Mouse (Mus musculus) forebrain, postnatal 0 days (tissue): ENCODE measurements at regions not wholly inside any gene's neighbourhood (a gene's known extent, or its start where the extent isn't known, plus 50 kb on each side); places are given as distances from the start of the nearest gene placed in this dataset.

ENCODE experiments used
- ATAC-seq: fragments of 200-750 bp; cut with Nextera tagmentation; 2 replicates; pipeline ENCODE4 v1.8.0; 2017; ENCODE audit warnings: mild to moderate bottlenecking, moderate library complexity
- DNase-seq: peaks from one replicate; pipeline ENCODE4 v3.0.0-alpha.2; 2015
- H3K27ac ChIP-seq: fragments of 300-500 bp; sonication (generic); 2 replicates; pipeline ENCODE4 v1.5.1; 2014; ENCODE audit warnings: low read depth, mild to moderate bottlenecking, antibody characterized with exemption, low read length, moderate library complexity, mixed read lengths
- H3K27me3 ChIP-seq: fragments of 300-500 bp; sonication (generic); 2 replicates; pipeline ENCODE4 v1.6.1; 2014; ENCODE audit warnings: mild to moderate bottlenecking, low read length, mixed read lengths; ENCODE audit not compliant: insufficient read depth
- H3K36me3 ChIP-seq: fragments of 300-500 bp; sonication (generic); 2 replicates; pipeline ENCODE4 v1.6.1; 2014; ENCODE audit warnings: mild to moderate bottlenecking, moderate library complexity; ENCODE audit not compliant: insufficient read depth
- H3K4me1 ChIP-seq: fragments of 300-500 bp; sonication (generic); 2 replicates; pipeline ENCODE4 v1.6.1; 2014; ENCODE audit warnings: antibody characterized with exemption; ENCODE audit not compliant: insufficient read depth
- H3K4me2 ChIP-seq: fragments of 300-500 bp; sonication (generic); 2 replicates; pipeline ENCODE4 v1.6.1; 2014; ENCODE audit warnings: low read depth, mild to moderate bottlenecking, moderate library complexity
- H3K4me3 ChIP-seq: fragments of 300-500 bp; sonication (generic); 2 replicates; pipeline ENCODE4 v1.5.1; 2014; ENCODE audit warnings: low read depth, low read length, mixed read lengths
- H3K9ac ChIP-seq: fragments of 300-500 bp; sonication (generic); 2 replicates; pipeline ENCODE4 v1.6.1; 2014; ENCODE audit warnings: mild to moderate bottlenecking
- H3K9me3 ChIP-seq: fragments of 300-500 bp; sonication (generic); 2 replicates; pipeline ENCODE4 v1.6.1; 2016; ENCODE audit warnings: low read length
- CTCF ChIP-seq: sonication (generic); IDR thresholded peaks from 2 replicates; pipeline ENCODE4 v1.5.1; 2016; ENCODE audit warnings: antibody characterized with exemption, control low read depth, low read depth
- WGBS: fragments of 180-500 bp; shearing (Covaris S2); extraction: QIAGEN DNeasy Blood & Tissue Kit; methylation state at CpG from one replicate; pipeline ENCODE4 v1.1.7; 2014; 5-methylcytosine and 5-hydroxymethylcytosine counted together

DNA sequence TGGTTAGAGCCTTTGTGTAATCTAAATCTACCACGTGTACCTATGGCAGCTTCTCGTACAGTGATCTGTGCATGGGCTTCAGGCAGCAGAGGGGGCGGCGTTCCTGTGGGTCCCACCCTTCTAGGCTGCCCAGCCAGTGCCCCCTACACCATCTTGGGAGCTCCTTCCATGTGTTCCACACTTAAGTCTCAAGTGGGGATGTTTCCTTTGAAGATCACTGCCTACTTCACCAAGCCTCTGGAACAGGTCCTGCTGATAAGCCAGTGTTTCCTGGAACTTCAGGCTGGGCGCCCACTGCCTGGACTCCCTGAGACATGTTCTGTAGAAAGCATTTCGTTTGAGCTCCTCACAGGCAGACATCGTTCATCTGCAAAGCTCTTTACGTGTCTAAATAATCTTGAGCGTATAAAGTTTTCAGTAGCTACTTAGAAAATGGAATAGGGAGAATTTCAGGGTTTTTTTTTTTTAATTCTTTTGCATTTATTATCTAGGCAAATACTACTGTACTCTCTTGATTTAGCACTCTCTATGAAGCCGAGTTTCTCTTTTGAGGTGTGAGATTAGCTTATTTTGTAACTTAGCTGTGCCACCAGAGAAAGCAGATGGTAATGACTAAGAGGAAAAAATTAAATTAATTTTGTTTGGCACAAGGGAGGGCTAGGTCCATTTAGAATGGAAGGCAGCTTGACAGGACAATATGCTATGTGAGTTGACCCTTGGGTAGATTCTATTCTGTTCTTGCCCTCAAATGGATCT lies 82.9 kb downstream of the Klf5 start:
- Histone ChIP-seq H3K36me3 (no peaks in the 10 kb centered on the region), H3K9me3 (no peaks in the 10 kb centered on the region), H3K4me3 (no peak overlapping the region), H3K4me2 (no peak overlapping the region), H3K4me1 (no peaks in the 10 kb centered on the region), H3K27ac (no peak overlapping the region; the same call in 1 of the 2 replicates), H3K9ac (no peak overlapping the region), H3K27me3 (no peaks in the 10 kb centered on the region)
- ATAC-seq (no peak), DNase-seq (no peak)
- TF ChIP-seq CTCF: no peak
- WGBS: 86% methylated on average over 10 of the region's 10 CpGs

DNA sequence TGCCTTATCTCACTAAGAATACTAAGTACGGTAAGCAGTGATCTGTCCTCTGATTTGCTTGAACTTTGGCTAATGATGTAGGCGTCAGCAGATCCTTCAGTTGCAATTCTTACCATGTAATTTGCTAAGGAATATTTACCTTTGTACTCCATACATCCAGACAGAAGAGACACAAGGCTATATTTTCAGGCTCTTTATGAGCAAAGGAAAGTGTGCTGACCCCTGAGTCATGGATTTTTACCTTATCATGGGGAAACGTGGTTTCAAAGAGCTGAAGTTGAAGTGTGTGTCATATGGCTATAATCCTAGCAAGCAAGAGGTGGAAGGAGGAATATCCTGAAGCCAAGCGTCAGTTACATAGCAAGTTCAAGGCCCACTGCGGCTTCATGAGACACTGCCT lies 83.6 kb downstream of the Klf5 start:
- no peaks in the 10 kb centered on the region for H3K27me3 ChIP-seq
- no peak overlapping the region for H3K4me2 ChIP-seq
- H3K9me3 ChIP-seq: no peaks in the 10 kb centered on the region
- no peak overlapping the region for H3K9ac ChIP-seq
- H3K27ac ChIP-seq: no peak overlapping the region
- H3K4me3 ChIP-seq: no peak overlapping the region
- 88% methylated on average over 5 of the region's 5 CpGs for WGBS
- no peaks in the 10 kb centered on the region for H3K4me1 ChIP-seq
- ATAC-seq (no peak), DNase-seq (no peak)
- TF ChIP-seq CTCF: no peak
- H3K36me3 ChIP-seq: no peaks in the 10 kb centered on the region

DNA sequence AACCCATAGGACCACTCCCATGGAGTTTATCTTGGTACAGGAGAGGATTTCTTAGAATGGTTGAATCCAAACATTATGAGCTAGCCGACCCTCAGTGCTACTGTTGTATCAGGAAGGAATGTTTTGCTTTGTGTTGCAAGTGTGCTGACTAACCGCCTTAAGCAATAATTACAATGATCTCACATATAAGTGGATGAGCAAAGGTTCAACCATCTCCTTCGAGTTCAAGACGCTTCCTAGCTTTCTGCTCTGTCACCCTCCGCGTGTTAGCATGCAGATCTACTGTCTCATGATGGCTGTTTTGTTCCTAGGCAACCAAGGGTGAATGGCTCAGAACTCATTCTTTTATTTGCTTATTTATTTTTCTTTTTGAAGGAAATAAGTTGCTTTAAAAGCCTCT lies 84.7 kb downstream of the Klf5 start:
- H3K4me1 ChIP-seq: no peaks in the 10 kb centered on the region

DNA sequence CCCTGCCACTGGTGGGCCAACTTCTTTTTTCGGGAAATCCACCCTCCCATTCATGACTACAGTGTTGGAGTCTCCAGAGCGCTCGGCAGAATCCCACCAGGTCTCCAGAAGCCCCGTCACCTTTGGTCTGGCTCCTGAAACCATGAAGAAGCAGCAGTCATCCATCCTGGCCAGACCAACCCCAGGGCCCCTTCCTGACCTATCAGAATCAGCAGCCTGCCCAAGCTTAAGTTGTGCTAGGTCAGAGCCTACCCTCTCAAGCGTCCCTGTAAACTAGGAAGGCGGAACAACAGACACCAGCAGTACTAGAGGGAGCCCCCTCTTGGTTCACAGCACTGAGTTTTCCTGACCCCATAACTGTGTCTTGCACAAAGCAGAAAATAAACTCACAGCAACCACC lies 89.1 kb downstream of the Klf5 start:
- no peak overlapping the region for H3K9ac ChIP-seq
- WGBS: 96% methylated on average over 6 of the region's 6 CpGs

More for the DNA sequence above, 84.7 kb downstream of the Klf5 start:
- no peak for TF ChIP-seq CTCF
- WGBS: 86% methylated on average over 6 of the region's 6 CpGs
- H3K4me3 ChIP-seq: no peak overlapping the region
- no peaks in the 10 kb centered on the region for H3K9me3 ChIP-seq
- H3K4me2 ChIP-seq: no peak overlapping the region
- H3K27me3 ChIP-seq: no peaks in the 10 kb centered on the region
- ATAC-seq (no peak), DNase-seq (no peak)
- H3K9ac ChIP-seq: no peak overlapping the region
- no peak overlapping the region for H3K27ac ChIP-seq
- H3K36me3 ChIP-seq: no peaks in the 10 kb centered on the region

DNA sequence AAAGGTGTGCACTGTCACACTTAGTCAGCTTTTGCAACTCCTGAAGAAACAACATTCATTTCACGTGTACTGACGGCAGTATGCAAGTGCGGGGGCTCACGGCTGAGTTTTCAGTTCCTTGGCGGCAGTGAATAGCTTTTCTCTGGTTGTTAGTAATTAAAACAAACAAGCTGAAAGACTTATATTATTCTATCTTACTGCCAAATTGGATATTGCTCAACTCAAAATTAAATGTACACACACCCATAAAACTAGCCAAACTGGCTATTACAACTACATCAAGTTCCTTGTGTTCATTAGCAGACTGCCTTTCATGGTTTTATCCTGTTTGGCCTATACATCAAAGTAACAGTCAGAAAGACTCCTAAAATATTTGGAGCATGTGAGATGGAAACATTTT lies 90.8 kb downstream of the Klf5 start:
- H3K4me1 ChIP-seq: no peaks in the 10 kb centered on the region
- no peaks in the 10 kb centered on the region for H3K27me3 ChIP-seq
- WGBS: 59% methylated on average over 5 of the region's 5 CpGs
- H3K9ac ChIP-seq: no peak overlapping the region
- no peak overlapping the region for H3K27ac ChIP-seq
- no peaks in the 10 kb centered on the region for H3K36me3 ChIP-seq
- no peak for ATAC-seq
- no peak for TF ChIP-seq CTCF
- no peak overlapping the region for H3K4me2 ChIP-seq
- H3K9me3 ChIP-seq: no peaks in the 10 kb centered on the region
- no peak overlapping the region for H3K4me3 ChIP-seq
- DNase-seq: no peak

More for the DNA sequence above, 89.1 kb downstream of the Klf5 start:
- DNase-seq (no peak), ATAC-seq (no peak)
- Histone ChIP-seq H3K27ac (no peak overlapping the region), H3K4me2 (no peak overlapping the region), H3K4me3 (no peak overlapping the region), H3K4me1 (no peaks in the 10 kb centered on the region), H3K9me3 (no peaks in the 10 kb centered on the region), H3K27me3 (no peaks in the 10 kb centered on the region), H3K36me3 (no peaks in the 10 kb centered on the region)
- no peak for TF ChIP-seq CTCF

DNA sequence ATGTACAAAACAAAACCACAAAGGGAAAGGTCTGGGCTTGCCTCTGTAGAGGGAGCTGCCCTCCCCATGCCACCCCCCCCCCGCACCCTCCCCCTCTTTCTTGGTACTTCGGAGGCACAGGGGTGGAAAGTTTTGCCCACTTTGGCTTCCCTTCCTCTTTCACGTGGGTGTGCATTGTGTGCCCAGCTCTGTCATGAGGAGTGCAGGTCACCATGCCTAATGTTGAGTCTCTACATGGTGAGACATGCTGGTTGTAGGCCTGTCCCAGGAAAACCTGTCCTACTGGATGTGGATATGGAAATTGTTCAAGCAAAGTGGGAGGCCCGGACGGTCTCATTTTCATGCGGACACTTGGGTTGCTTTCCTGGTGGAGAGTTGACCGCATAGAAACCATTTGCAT lies 93.2 kb downstream of the Klf5 start:
- no peak for TF ChIP-seq CTCF
- no peak for DNase-seq
- Histone ChIP-seq H3K27ac (no peak overlapping the region), H3K4me2 (no peak overlapping the region), H3K9ac (no peak overlapping the region), H3K36me3 (no peaks in the 10 kb centered on the region), H3K9me3 (no peaks in the 10 kb centered on the region), H3K4me3 (no peak overlapping the region), H3K27me3 (no peaks in the 10 kb centered on the region), H3K4me1 (no peaks in the 10 kb centered on the region)
- ATAC-seq: no peak
- 86% methylated on average over 7 of the region's 7 CpGs for WGBS

DNA sequence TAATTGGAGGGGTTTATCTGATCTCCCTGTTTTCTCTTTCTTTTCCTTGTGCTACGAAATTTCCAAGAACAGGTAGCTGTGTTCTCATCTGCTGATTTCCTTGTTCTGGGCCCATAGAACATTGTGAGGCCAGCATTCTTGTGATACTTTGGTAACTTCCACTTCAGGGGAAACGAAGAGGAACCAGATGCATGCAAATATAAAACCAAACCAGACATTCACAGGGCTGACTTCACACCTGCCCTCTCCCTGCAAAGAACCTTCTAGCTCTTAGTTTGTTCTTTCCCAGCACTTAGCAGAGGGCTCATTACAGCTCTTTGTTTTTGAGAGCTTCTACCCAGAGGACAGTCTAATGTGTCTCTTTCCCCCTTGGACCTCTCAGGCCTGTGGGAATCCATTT lies 94.3 kb downstream of the Klf5 start:
- Histone ChIP-seq H3K36me3 (no peaks in the 10 kb centered on the region), H3K4me1 (no peaks in the 10 kb centered on the region), H3K4me2 (no peak overlapping the region), H3K9me3 (no peaks in the 10 kb centered on the region), H3K4me3 (no peak overlapping the region), H3K27me3 (no peaks in the 10 kb centered on the region), H3K9ac (no peak overlapping the region), H3K27ac (no peak overlapping the region)
- TF ChIP-seq CTCF: no peak
- ATAC-seq (no peak), DNase-seq (no peak)
- 85% methylated on average over 2 of the region's 2 CpGs for WGBS

DNA sequence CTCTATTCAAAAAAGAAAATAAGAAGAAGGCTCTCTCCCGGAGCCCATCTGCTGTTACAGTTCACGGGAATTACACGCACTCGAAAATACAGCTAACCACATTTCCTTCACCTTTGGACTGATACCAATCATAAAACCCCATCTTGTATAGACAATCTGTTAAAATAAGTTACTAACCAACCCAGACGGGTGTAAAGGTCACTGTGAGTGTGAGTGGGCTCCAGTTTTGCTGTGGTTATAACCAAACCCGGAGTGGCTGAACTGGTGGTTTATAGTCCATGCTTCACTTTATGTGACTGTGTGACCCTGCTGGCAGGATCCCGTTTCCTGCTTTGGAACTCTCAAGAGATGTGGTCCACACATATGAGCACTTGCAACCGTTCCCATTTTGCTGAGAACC lies 95.1 kb downstream of the Klf5 start:
- ATAC-seq: no peak
- Histone ChIP-seq H3K4me2 (no peak overlapping the region), H3K4me3 (no peak overlapping the region), H3K36me3 (no peaks in the 10 kb centered on the region), H3K4me1 (no peaks in the 10 kb centered on the region), H3K9me3 (no peaks in the 10 kb centered on the region), H3K27ac (no peak overlapping the region), H3K9ac (no peak overlapping the region), H3K27me3 (no peaks in the 10 kb centered on the region)
- no peak for TF ChIP-seq CTCF
- no peak for DNase-seq
- WGBS: 84% methylated on average over 8 of the region's 8 CpGs
